Mouse (Mus musculus) liver, embryonic 13.5 days (tissue): ENCODE measurements around the gene C130060K24Rik. TPM values are rescaled to one million over a fixed set of nuclear protein-coding genes. Genes with fewer than 3 reads are reported as not detected.
A peak's percentile ranks its signal among the peaks of the same experiment; 100 is the strongest.

Experiments
- ATAC-seq: fragments of 200-750 bp; cut with Nextera tagmentation; 2 replicates; pipeline ENCODE4 v1.8.0; 2017; ENCODE audit warnings: low read depth, mild to moderate bottlenecking, moderate number of reproducible peaks, moderate library complexity
- DNase-seq: peaks from one replicate; pipeline ENCODE4 v3.0.0; 2022
- H3K27ac ChIP-seq: fragments of 300-500 bp; sonication (generic); 2 replicates; pipeline ENCODE4 v1.5.1; 2015; ENCODE audit warnings: moderate library complexity, mild to moderate bottlenecking, inconsistent platforms
- H3K27me3 ChIP-seq: fragments of 300-500 bp; sonication (generic); 2 replicates; pipeline ENCODE4 v1.6.1; 2015; ENCODE audit warnings: mild to moderate bottlenecking, inconsistent platforms
- H3K36me3 ChIP-seq: fragments of 300-500 bp; sonication (generic); 2 replicates; pipeline ENCODE4 v1.6.1; 2015; ENCODE audit warnings: mild to moderate bottlenecking, inconsistent platforms
- H3K4me1 ChIP-seq: fragments of 300-500 bp; sonication (generic); replicated peaks from 2 replicates; pipeline ENCODE4 v1.6.1; 2015; ENCODE audit warnings: inconsistent platforms
- H3K4me2 ChIP-seq: fragments of 300-500 bp; sonication (generic); 2 replicates; pipeline ENCODE4 v1.6.1; 2015; ENCODE audit warnings: inconsistent platforms, mild to moderate bottlenecking, moderate library complexity
- H3K4me3 ChIP-seq: fragments of 300-500 bp; sonication (generic); replicated peaks from 2 replicates; pipeline ENCODE4 v1.5.1; 2015; ENCODE audit warnings: mild to moderate bottlenecking, inconsistent platforms
- H3K9ac ChIP-seq: fragments of 300-500 bp; sonication (generic); 2 replicates; pipeline ENCODE4 v1.6.1; 2015; ENCODE audit warnings: mild to moderate bottlenecking, inconsistent platforms
- H3K9me3 ChIP-seq: fragments of 300-500 bp; sonication (generic); replicated peaks from 2 replicates; pipeline ENCODE4 v1.6.1; 2016; ENCODE audit warnings: inconsistent platforms
- WGBS: fragments of 180-500 bp; shearing (Covaris S2); methylation state at CpG from one replicate; pipeline ENCODE4 v1.1.7; 2015; ENCODE audit not compliant: insufficient replicate concordance; 5-methylcytosine and 5-hydroxymethylcytosine counted together
- polyA plus RNA-seq: library from polyadenylated mRNA; unstranded; fragments of >200 nt; fragmentation: Nextera tagmentation; extraction: Ambion mirVana; gene quantifications from 2 replicates; pipeline ENCODE4 v1.2.1, GENCODE M21; 2015

The C130060K24Rik gene
- not detected in 2 replicates for polyA plus RNA-seq

GRCm38 (mm10) chr6:65380918-65381772 lies at the start of gene C130060K24Rik:
Gene C130060K24Rik, plus strand, starts transcription at chr6:65381105.
- peak within 1 kb of the TSS; percentile 59 for H3K4me2 ChIP-seq
- peak within 1 kb of the TSS; percentile 35 for H3K4me3 ChIP-seq
- no peaks in the 10 kb centered on the region for H3K36me3 ChIP-seq
- no peaks in the 10 kb centered on the region for H3K9me3 ChIP-seq
- ATAC-seq = no peak
- H3K27me3 ChIP-seq = peaks cover 26% of the 10 kb centered on the region
- no peaks in the 10 kb centered on the region for H3K4me1 ChIP-seq
- no peak for DNase-seq
- H3K27ac ChIP-seq = no peak within 1 kb of the TSS
- 2% methylated on average over 64 of the region's 64 CpGs for WGBS
- H3K9ac ChIP-seq = no peak within 1 kb of the TSS

- DNase-seq = no peak
- ATAC-seq = no peak
- H3K4me3 ChIP-seq = no peak overlapping the region
- 56% methylated on average over 1 of the region's 1 CpGs for WGBS
- H3K27me3 ChIP-seq = no peaks in the 10 kb centered on the region
- no peak overlapping the region for H3K27ac ChIP-seq
- no peaks in the 10 kb centered on the region for H3K9me3 ChIP-seq
- no peaks in the 10 kb centered on the region for H3K36me3 ChIP-seq
- H3K4me1 ChIP-seq = no peaks in the 10 kb centered on the region
- H3K9ac ChIP-seq = no peak overlapping the region
- H3K4me2 ChIP-seq = no peak overlapping the region
Observed at GRCm38 (mm10) chr6:65334246-65334645, 46.7 kb upstream of the C130060K24Rik start.

GRCm38 (mm10) chr6:65339391-65339790 lies 41.5 kb upstream of the C130060K24Rik start:
- no peak overlapping the region for H3K27ac ChIP-seq

GRCm38 (mm10) chr6:65341360-65341759 lies 39.5 kb upstream of the C130060K24Rik start:
- Histone ChIP-seq H3K9ac (no peak overlapping the region), H3K36me3 (no peaks in the 10 kb centered on the region), H3K27ac (no peak overlapping the region), H3K27me3 (no peaks in the 10 kb centered on the region), H3K4me2 (no peak overlapping the region), H3K4me3 (no peak overlapping the region), H3K9me3 (no peaks in the 10 kb centered on the region), H3K4me1 (no peaks in the 10 kb centered on the region)
- ATAC-seq (no peak), DNase-seq (no peak)
- WGBS = 60% methylated on average over 4 of the region's 4 CpGs

More at GRCm38 (mm10) chr6:65339391-65339790, 41.5 kb upstream of the C130060K24Rik start:
- no peaks in the 10 kb centered on the region for H3K36me3 ChIP-seq
- H3K4me3 ChIP-seq = no peak overlapping the region
- DNase-seq (no peak), ATAC-seq (no peak)
- H3K4me1 ChIP-seq = no peaks in the 10 kb centered on the region
- H3K9me3 ChIP-seq = no peaks in the 10 kb centered on the region
- no peak overlapping the region for H3K4me2 ChIP-seq
- no peaks in the 10 kb centered on the region for H3K27me3 ChIP-seq
- no peak overlapping the region for H3K9ac ChIP-seq

- DNase-seq (no peak), ATAC-seq (no peak)
- WGBS = 71% methylated on average over 8 of the region's 8 CpGs
- H3K36me3 ChIP-seq = no peaks in the 10 kb centered on the region
- no peaks in the 10 kb centered on the region for H3K9me3 ChIP-seq
- no peak overlapping the region for H3K27ac ChIP-seq
- no peaks in the 10 kb centered on the region for H3K27me3 ChIP-seq
- H3K4me1 ChIP-seq = no peaks in the 10 kb centered on the region
- no peak overlapping the region for H3K9ac ChIP-seq
- no peak overlapping the region for H3K4me2 ChIP-seq
- H3K4me3 ChIP-seq = no peak overlapping the region
Observed at GRCm38 (mm10) chr6:65347736-65348135, 33.2 kb upstream of the C130060K24Rik start.

GRCm38 (mm10) chr6:65348255-65348654 lies 32.6 kb upstream of the C130060K24Rik start:
- Histone ChIP-seq H3K36me3 (no peaks in the 10 kb centered on the region), H3K4me2 (no peak overlapping the region), H3K27ac (no peak overlapping the region), H3K9me3 (no peaks in the 10 kb centered on the region), H3K27me3 (no peaks in the 10 kb centered on the region), H3K4me1 (no peaks in the 10 kb centered on the region), H3K4me3 (no peak overlapping the region), H3K9ac (no peak overlapping the region)
- DNase-seq = no peak
- WGBS = 63% methylated on average over 5 of the region's 5 CpGs
- ATAC-seq = no peak

- Histone ChIP-seq H3K9ac (no peak overlapping the region), H3K27me3 (no peaks in the 10 kb centered on the region), H3K4me1 (no peaks in the 10 kb centered on the region), H3K36me3 (no peaks in the 10 kb centered on the region), H3K4me2 (no peak overlapping the region), H3K9me3 (no peaks in the 10 kb centered on the region), H3K27ac (no peak overlapping the region), H3K4me3 (no peak overlapping the region)
- ATAC-seq (no peak), DNase-seq (no peak)
- WGBS = 66% methylated on average over 4 of the region's 4 CpGs
Observed at GRCm38 (mm10) chr6:65351622-65352021, 29.3 kb upstream of the C130060K24Rik start.

GRCm38 (mm10) chr6:65375918-65376317 lies 5.0 kb upstream of the C130060K24Rik start:
- no peaks in the 10 kb centered on the region for H3K4me1 ChIP-seq
- H3K27me3 ChIP-seq = peaks cover 14% of the 10 kb centered on the region
- H3K27ac ChIP-seq = no peak overlapping the region
- H3K9ac ChIP-seq = no peak overlapping the region
- H3K4me3 ChIP-seq = no peak overlapping the region
- H3K9me3 ChIP-seq = no peaks in the 10 kb centered on the region
- no peak for DNase-seq
- 26% methylated on average over 2 of the region's 2 CpGs for WGBS
- H3K4me2 ChIP-seq = no peak overlapping the region
- H3K36me3 ChIP-seq = no peaks in the 10 kb centered on the region
- no peak for ATAC-seq

GRCm38 (mm10) chr6:65421888-65422287 lies 41.0 kb downstream of the C130060K24Rik start:
- no peak overlapping the region for H3K9ac ChIP-seq
- no peaks in the 10 kb centered on the region for H3K27me3 ChIP-seq
- no peaks in the 10 kb centered on the region for H3K36me3 ChIP-seq
- no peak overlapping the region for H3K4me2 ChIP-seq
- no peak for ATAC-seq
- H3K4me1 ChIP-seq = no peaks in the 10 kb centered on the region
- no peak overlapping the region for H3K4me3 ChIP-seq
- WGBS = 43% methylated on average over 1 of the region's 1 CpGs
- H3K9me3 ChIP-seq = no peaks in the 10 kb centered on the region
- H3K27ac ChIP-seq = no peak overlapping the region
- DNase-seq = no peak

- H3K36me3 ChIP-seq = no peaks in the 10 kb centered on the region
- WGBS = 67% methylated on average over 8 of the region's 8 CpGs
- H3K27ac ChIP-seq = no peak overlapping the region
- no peaks in the 10 kb centered on the region for H3K9me3 ChIP-seq
- H3K4me1 ChIP-seq = no peaks in the 10 kb centered on the region
- no peak overlapping the region for H3K9ac ChIP-seq
- H3K27me3 ChIP-seq = no peaks in the 10 kb centered on the region
- H3K4me3 ChIP-seq = no peak overlapping the region
- ATAC-seq (no peak), DNase-seq (no peak)
- H3K4me2 ChIP-seq = no peak overlapping the region
Observed at GRCm38 (mm10) chr6:65427065-65427464, 46.2 kb downstream of the C130060K24Rik start.

GRCm38 (mm10) chr6:65433159-65433558 lies 52.3 kb downstream of the C130060K24Rik start:
- Histone ChIP-seq H3K4me1 (no peaks in the 10 kb centered on the region), H3K4me3 (no peak overlapping the region), H3K9me3 (no peaks in the 10 kb centered on the region), H3K9ac (no peak overlapping the region), H3K27me3 (no peaks in the 10 kb centered on the region), H3K27ac (no peak overlapping the region), H3K4me2 (no peak overlapping the region), H3K36me3 (no peaks in the 10 kb centered on the region)
- ATAC-seq (no peak), DNase-seq (no peak)
- 55% methylated on average over 5 of the region's 5 CpGs for WGBS

- no peak for ATAC-seq
- Histone ChIP-seq H3K4me1 (no peaks in the 10 kb centered on the region), H3K9ac (no peak overlapping the region), H3K4me3 (no peak overlapping the region), H3K27me3 (no peaks in the 10 kb centered on the region), H3K9me3 (no peaks in the 10 kb centered on the region), H3K27ac (no peak overlapping the region), H3K4me2 (no peak overlapping the region), H3K36me3 (no peaks in the 10 kb centered on the region)
- no peak for DNase-seq
Observed at GRCm38 (mm10) chr6:65453465-65453864, 72.6 kb downstream of the C130060K24Rik start.
